Mouse (Mus musculus): ENCODE measurements around the gene Gm5416. TPM values are rescaled to one million over a fixed set of nuclear protein-coding genes. Genes with fewer than 3 reads are reported as not detected.
A peak's percentile ranks its signal among the peaks of the same experiment; 100 is the strongest.
"Not testable (repeated sequence)": the region's sequence is repeated elsewhere in the genome, so short reads cannot be mapped to it uniquely, and the experiment has no call there.

The Gm5416 gene
- 2.7 TPM in 1 of 2 replicates, not detected in the other for total RNA-seq (2017)

DNA sequence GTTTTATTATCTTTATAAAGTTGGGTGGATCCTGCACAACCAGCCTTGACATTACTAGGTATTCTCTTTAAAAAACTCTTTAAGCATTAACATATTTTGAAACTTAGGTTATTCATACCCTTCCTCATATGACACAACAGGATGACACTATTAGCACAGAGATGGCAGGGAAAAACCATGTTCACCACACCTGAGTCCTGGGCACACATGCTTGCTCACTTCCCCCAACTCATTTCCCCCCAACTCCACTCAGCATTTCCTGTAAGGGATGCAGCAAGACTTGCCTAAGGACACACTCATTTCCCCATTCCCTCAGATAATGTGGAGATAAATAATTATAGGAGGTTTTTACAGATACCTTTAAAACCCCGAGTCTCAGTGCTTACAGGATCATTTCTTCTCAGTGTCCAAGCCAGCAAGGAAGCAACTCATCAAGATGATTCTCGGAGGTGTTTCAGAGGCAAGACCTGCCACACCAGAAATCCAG lies at the start of gene Gm5416:
TSS of gene Gm5416 (plus strand) at position 437 of the 487 bp plus-strand sequence.
- ATAC-seq (ENCODE audit: extremely low read depth, insufficient number of reproducible peaks, low FRiP score, poor library complexity, severe bottlenecking): no peak

DNA sequence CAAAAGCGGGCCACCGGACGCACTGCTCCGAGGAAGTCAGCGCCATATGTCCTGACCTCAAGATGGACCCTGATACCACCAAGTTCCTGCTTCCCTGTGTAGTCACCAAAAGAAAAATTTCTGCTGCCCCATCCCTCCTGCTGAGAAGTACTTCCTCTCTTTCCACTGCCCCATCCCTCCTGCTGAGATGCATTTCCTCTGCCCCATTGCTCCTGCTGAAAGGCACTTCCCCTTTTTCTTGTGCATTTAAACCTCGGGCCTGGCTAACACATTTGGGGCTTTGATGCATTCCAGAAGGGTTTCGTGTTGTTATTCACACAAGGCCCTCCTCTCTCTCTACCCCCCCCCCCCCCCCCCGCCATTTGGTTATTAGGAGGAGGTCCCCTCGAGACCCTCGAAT lies 42.4 kb upstream of the Gm5416 start:
- ATAC-seq (ENCODE audit: extremely low read depth, insufficient number of reproducible peaks, low FRiP score, poor library complexity, severe bottlenecking): not testable (repeated sequence)

DNA sequence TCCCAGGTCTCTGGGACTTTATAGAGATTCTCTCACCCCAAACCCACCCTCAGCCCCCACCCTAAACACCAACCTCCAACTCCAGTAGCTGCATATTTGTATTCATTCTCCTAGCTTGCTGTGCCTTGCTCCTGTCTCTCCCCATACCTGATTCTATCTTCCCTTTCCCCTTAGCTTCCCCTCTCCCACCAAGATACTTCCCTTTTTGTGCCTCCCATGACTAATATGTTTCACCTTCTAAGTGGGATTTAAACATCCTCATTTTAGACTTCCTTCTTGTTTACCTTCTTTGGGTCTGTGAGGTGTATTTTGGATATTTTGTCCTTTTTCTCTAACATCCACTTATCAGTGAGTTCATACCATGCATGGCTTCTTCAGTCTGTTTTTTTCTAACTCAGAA lies 34.1 kb upstream of the Gm5416 start:
- peak; percentile 82; the same call in 1 of the 2 replicates for ATAC-seq (ENCODE audit: extremely low read depth, insufficient number of reproducible peaks, low FRiP score, poor library complexity, severe bottlenecking)

DNA sequence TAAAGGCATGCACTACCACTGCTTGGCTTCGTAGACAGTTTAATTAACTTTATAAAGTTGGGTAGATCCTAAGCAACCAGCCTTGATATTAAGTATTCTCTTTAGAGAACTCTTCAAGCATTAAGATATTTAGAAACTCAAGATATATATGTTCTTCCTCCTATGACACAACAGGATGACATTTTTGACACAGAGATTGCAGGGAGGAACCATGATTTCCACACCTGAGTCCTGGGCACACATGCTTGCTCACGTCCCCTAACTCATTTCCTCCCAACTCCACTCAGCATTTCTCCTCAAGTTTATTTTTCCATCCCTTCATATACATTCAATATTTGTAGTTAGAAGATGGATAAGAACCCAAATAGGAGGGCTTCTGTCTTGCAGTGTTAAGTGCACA lies 30.3 kb upstream of the Gm5416 start:
- peak; percentile 36; the same call in 1 of the 2 replicates for ATAC-seq (ENCODE audit: extremely low read depth, insufficient number of reproducible peaks, low FRiP score, poor library complexity, severe bottlenecking)

DNA sequence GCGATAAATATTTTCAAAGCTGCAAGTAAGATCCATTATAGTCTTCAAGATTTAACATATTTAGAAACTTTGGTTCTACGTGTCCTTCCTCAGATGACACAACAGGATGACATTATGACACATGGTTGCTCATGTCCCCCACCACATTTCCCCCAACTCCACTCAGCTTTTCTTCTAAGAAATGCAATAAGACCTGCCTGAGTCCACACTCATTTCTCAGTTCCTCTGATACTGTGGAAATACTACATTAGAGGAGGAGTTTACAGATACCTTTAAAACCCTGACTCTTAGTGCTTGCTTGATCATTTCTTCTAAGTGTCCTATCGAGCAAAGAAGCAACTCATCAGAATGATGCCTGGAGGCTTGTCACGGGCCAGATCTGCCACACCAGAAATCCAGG lies 26.3 kb upstream of the Gm5416 start, which contains the start of gene Gm5483:
TSS of gene Gm5483 (plus strand) at position 301 of the 400 bp plus-strand sequence.
- ATAC-seq (ENCODE audit: extremely low read depth, insufficient number of reproducible peaks, low FRiP score, poor library complexity, severe bottlenecking): peak; percentile 46; the same call in 1 of the 2 replicates

DNA sequence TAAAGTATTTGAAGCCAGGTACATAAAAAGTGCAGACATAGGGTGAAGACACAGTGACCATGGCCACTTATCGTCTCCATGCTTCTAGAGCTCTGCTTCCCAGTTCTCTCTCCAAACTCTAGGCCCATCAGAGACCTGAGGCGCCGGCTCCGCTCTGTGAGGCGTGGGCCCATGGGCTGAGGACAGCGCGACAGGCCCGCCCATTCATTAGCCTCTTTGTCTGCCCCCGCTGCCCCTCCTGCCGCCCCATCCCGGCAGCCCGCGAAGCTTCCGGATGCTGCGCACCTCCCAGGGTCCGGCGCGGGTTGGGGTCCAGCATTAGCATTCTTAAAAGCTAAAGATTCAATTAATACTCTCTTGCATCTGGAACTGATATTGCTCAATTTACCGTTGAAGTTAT lies 11.0 kb upstream of the Gm5416 start:
- no peak for ATAC-seq (ENCODE audit: extremely low read depth, insufficient number of reproducible peaks, low FRiP score, poor library complexity, severe bottlenecking)

DNA sequence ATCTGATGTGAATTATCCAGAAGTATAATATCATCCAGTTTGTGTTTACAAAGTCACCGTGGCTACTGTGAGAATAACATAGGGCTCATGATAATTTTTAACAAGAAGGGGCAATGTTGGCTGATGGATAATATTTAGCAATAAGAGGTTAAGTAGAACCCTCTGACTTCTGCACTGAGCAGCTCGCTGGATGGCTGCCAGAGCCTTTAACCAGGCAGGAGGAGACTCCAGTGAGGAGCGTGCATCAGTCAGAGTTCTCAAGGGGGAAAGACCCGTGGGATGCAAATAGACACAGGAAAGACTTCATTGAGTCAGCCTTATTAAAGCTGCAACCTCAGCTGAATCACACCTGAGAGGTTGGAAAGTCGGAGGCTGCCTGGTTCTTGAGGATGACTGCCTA lies 6.4 kb upstream of the Gm5416 start:
- ATAC-seq (ENCODE audit: extremely low read depth, insufficient number of reproducible peaks, low FRiP score, poor library complexity, severe bottlenecking): no peak

DNA sequence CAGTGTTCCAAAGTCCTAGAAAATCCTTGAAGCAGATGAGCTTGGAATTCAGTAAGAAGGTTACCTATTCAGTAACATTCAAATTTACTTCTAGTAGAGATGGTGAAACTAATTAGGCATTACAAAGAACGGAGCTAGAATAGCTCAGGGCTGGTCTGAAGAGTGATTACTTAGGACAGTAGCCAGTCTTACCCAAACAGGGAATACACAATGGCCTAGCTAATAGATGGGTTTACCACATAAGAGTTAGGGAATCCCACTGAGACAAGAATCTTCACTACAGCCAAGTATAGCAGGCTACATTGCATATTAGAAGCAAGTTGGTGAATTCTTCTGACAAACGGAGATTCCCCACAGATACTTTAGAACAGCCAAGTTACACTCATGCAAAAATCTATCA lies 4.5 kb upstream of the Gm5416 start:
- ATAC-seq (ENCODE audit: extremely low read depth, insufficient number of reproducible peaks, low FRiP score, poor library complexity, severe bottlenecking): not testable (repeated sequence)

DNA sequence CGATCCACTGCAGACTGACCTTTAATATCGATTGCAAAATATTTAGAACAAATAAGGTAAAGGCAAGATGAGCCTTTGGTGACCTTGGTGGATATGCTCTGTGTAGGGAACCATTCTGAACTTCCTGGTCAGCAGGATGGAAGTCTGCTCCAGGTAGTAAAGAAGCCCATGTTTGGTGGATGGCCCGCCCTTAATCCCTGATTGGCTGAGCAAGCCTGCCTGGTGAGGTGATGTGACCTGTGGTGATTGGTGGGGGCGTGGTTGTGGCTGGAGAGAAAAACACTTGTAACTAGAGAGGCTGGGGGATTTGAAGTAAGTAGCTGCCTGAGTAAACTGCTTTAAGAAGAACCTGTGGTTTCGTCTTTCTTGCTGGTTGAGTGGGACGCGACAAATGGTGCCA lies 11.0 kb downstream of the Gm5416 start, which contains the start of gene 2010005H15Rik:
TSS of gene 2010005H15Rik (plus strand) at position 301 of the 400 bp plus-strand sequence.
- ATAC-seq (ENCODE audit: extremely low read depth, insufficient number of reproducible peaks, low FRiP score, poor library complexity, severe bottlenecking): not testable (repeated sequence)

DNA sequence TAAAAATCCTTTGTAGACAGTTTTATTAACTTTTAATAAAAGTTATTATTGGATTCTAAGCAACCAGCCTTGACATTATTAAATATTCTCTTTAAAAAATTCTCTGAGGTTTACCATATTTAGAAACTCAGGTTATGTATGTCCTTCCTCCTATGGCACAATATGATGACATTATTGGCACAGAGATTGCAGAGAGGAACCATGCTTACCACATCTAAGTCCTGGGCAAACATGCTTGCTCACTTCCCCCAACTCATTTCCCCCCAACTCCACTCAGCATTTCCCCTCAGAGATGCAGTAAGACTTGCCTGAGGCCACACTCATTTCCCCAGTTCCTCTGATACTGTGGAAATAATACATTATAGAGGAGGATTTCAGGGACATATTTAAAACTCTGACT lies 50.4 kb downstream of the Gm5416 start:
- ATAC-seq (ENCODE audit: extremely low read depth, insufficient number of reproducible peaks, low FRiP score, poor library complexity, severe bottlenecking): not testable (repeated sequence)

Other genes with a start within 250 kb of the Gm5416 start
- 49.1 and 50.2 TPM in 2 replicates for gene Kpna1, start 231.7 kb upstream of the Gm5416 start, total RNA-seq (2017)
- 23.2 and 24.2 TPM in 2 replicates for gene Wdr5b, start 169.2 kb upstream of the Gm5416 start, total RNA-seq (2017)
- gene Fam162a, start 138.8 kb upstream of the Gm5416 start, total RNA-seq (2017): 23.6 and 25.7 TPM in 2 replicates
- gene Ccdc58, start 138.7 kb upstream of the Gm5416 start, total RNA-seq (2017): 39.2 and 51.9 TPM in 2 replicates
- gene Csta1, start 79.2 kb upstream of the Gm5416 start, total RNA-seq (2017): 1.2 and 1.3 TPM in 2 replicates
- 247 and 256 TPM in 2 replicates for gene Stfa2l1, start 53.6 kb upstream of the Gm5416 start, total RNA-seq (2017)
- 190 and 204 TPM in 2 replicates for gene Gm5483, start 26.2 kb upstream of the Gm5416 start, total RNA-seq (2017)
- gene 2010005H15Rik, start 11.1 kb downstream of the Gm5416 start, total RNA-seq (2017): 3.3 TPM in 1 of 2 replicates, not detected in the other
- gene Stfa1, start 66.5 kb downstream of the Gm5416 start, total RNA-seq (2017): 15.6 and 16.3 TPM in 2 replicates
- not detected in 2 replicates for gene BC117090, start 123.9 kb downstream of the Gm5416 start, total RNA-seq (2017)
- gene BC100530, start 157.3 kb downstream of the Gm5416 start, total RNA-seq (2017): 10.0 and 11.0 TPM in 2 replicates
- gene Stfa2, start 198.1 kb downstream of the Gm5416 start, total RNA-seq (2017): 1.2 TPM in 1 of 2 replicates, not detected in the other
- gene Stfa3, start 245.0 kb downstream of the Gm5416 start, total RNA-seq (2017): 2.5 and 4.3 TPM in 2 replicates

Data from neutrophil, adult 5-6 weeks (primary cell).